Mouse (Mus musculus): Measurements from ENCODE around the gene Cmas. TPM values are rescaled to one million over a fixed set of nuclear protein-coding genes. Genes with fewer than 3 reads are reported as not detected.

The Cmas gene
- polyA plus RNA-seq, 1 experiment from 2014 or later = 68.9 TPM

GRCm38 (mm10) chr6:142802617-142803525 lies 46.4 kb downstream of the Cmas start:
- H3K9me3 ChIP-seq = no peaks in the 10 kb centered on the region
- 61% methylated on average over 11 of the region's 11 CpGs for WGBS
- H3K36me3 ChIP-seq (replicated peaks) = no peaks in the 10 kb centered on the region
- peaks cover 26% of the 10 kb centered on the region for H3K4me1 ChIP-seq
- no peak overlapping the region for H3K4me3 ChIP-seq
- H3K27ac ChIP-seq = no peak overlapping the region
- DNase-seq (ENCODE audit: extremely low spot score, low spot score) = no peak
- 0 out of 2 replicates have a peak, but pooled peaks cover 5% of the 10 kb centered on the region for H3K27me3 ChIP-seq (ENCODE audit: poor library complexity, severe bottlenecking)

- H3K4me3 ChIP-seq = no peak within 1 kb of the TSS
- H3K36me3 ChIP-seq (replicated peaks) = no peaks in the 10 kb centered on the region
- no peaks in the 10 kb centered on the region for H3K9me3 ChIP-seq
- no peak for DNase-seq (ENCODE audit: extremely low spot score, low spot score)
- H3K27me3 ChIP-seq (ENCODE audit: poor library complexity, severe bottlenecking) = 0 out of 2 replicates have a peak, but pooled peaks cover 5% of the 10 kb centered on the region
- peaks cover 16% of the 10 kb centered on the region for H3K4me1 ChIP-seq
- H3K27ac ChIP-seq = no peak within 1 kb of the TSS
These were observed 47.9 kb downstream of the Cmas start, which contains the start of gene Sult6b2 for GRCm38 (mm10) chr6:142804402-142804801. Gene Sult6b2, minus strand, starts transcription at chr6:142804502.

- no peak overlapping the region for H3K27ac ChIP-seq
- no peak for DNase-seq (ENCODE audit: extremely low spot score, low spot score)
- no peak overlapping the region for H3K4me3 ChIP-seq
- H3K27me3 ChIP-seq (ENCODE audit: poor library complexity, severe bottlenecking) = peaks cover 10% of the 10 kb centered on the region; the same call in 1 of the 2 replicates
- H3K9me3 ChIP-seq = no peaks in the 10 kb centered on the region
- peaks cover 14% of the 10 kb centered on the region for H3K4me1 ChIP-seq
- 86% methylated on average over 4 of the region's 4 CpGs for WGBS
- no peaks in the 10 kb centered on the region for H3K36me3 ChIP-seq (replicated peaks)
These were observed 49.8 kb downstream of the Cmas start for GRCm38 (mm10) chr6:142806326-142806725.

- H3K4me1 ChIP-seq = peaks cover 18% of the 10 kb centered on the region
- H3K27me3 ChIP-seq (ENCODE audit: poor library complexity, severe bottlenecking) = peaks cover 25% of the 10 kb centered on the region
- H3K36me3 ChIP-seq (replicated peaks) = no peaks in the 10 kb centered on the region
- no peak overlapping the region for H3K4me3 ChIP-seq
- H3K9me3 ChIP-seq = no peaks in the 10 kb centered on the region
- no peak overlapping the region for H3K27ac ChIP-seq
- WGBS = 56% methylated on average over 6 of the region's 6 CpGs
- no peak for DNase-seq (ENCODE audit: extremely low spot score, low spot score)
These were observed 53.0 kb downstream of the Cmas start for GRCm38 (mm10) chr6:142809373-142810098.

- H3K36me3 ChIP-seq (replicated peaks) = no peaks in the 10 kb centered on the region
- H3K27ac ChIP-seq = no peak overlapping the region
- H3K9me3 ChIP-seq = no peaks in the 10 kb centered on the region
- peaks cover 25% of the 10 kb centered on the region for H3K27me3 ChIP-seq (ENCODE audit: poor library complexity, severe bottlenecking)
- no peak for DNase-seq (ENCODE audit: extremely low spot score, low spot score)
- WGBS = 68% methylated on average over 6 of the region's 6 CpGs
- peaks cover 21% of the 10 kb centered on the region for H3K4me1 ChIP-seq
- no peak overlapping the region for H3K4me3 ChIP-seq
These were observed 53.8 kb downstream of the Cmas start for GRCm38 (mm10) chr6:142810239-142810638.

- no peak for DNase-seq (ENCODE audit: extremely low spot score, low spot score)
- 63% methylated on average over 5 of the region's 5 CpGs for WGBS
- H3K4me1 ChIP-seq = peaks cover 21% of the 10 kb centered on the region
- H3K4me3 ChIP-seq = no peak overlapping the region
- peaks cover 35% of the 10 kb centered on the region for H3K27me3 ChIP-seq (ENCODE audit: poor library complexity, severe bottlenecking)
- H3K9me3 ChIP-seq = no peaks in the 10 kb centered on the region
- no peaks in the 10 kb centered on the region for H3K36me3 ChIP-seq (replicated peaks)
- peak overlapping the region; percentile 4; the same call in 1 of the 2 replicates for H3K27ac ChIP-seq
These were observed 56.5 kb downstream of the Cmas start for GRCm38 (mm10) chr6:142812969-142813368.

GRCm38 (mm10) chr6:142814011-142814410 lies 57.5 kb downstream of the Cmas start:
- 73% methylated on average over 10 of the region's 10 CpGs for WGBS
- H3K4me3 ChIP-seq = peak overlapping the region; percentile 48; the same call in 1 of the 2 replicates
- peak overlapping the region; percentile 78; the same call in 1 of the 2 replicates for H3K27ac ChIP-seq
- H3K27me3 ChIP-seq (ENCODE audit: poor library complexity, severe bottlenecking) = peaks cover 35% of the 10 kb centered on the region
- DNase-seq (ENCODE audit: extremely low spot score, low spot score) = no peak
- no peaks in the 10 kb centered on the region for H3K9me3 ChIP-seq
- peaks cover 21% of the 10 kb centered on the region for H3K4me1 ChIP-seq
- no peaks in the 10 kb centered on the region for H3K36me3 ChIP-seq (replicated peaks)

- Histone ChIP-seq H3K27ac (peak overlapping the region; percentile 78), H3K4me3 (peak overlapping the region; percentile 48), H3K4me1 (peaks cover 21% of the 10 kb centered on the region), H3K9me3 (no peaks in the 10 kb centered on the region), H3K36me3 (replicated peaks) (no peaks in the 10 kb centered on the region), H3K27me3 (ENCODE audit: poor library complexity, severe bottlenecking) (peaks cover 35% of the 10 kb centered on the region)
- DNase-seq (ENCODE audit: extremely low spot score, low spot score) = peak; percentile 85
- WGBS = 9% methylated on average over 15 of the region's 15 CpGs
These were observed 58.0 kb downstream of the Cmas start for GRCm38 (mm10) chr6:142814495-142814921.

- Histone ChIP-seq H3K27ac (no peak overlapping the region), H3K4me3 (no peak overlapping the region), H3K36me3 (replicated peaks) (no peaks in the 10 kb centered on the region), H3K9me3 (no peaks in the 10 kb centered on the region), H3K4me1 (peaks cover 21% of the 10 kb centered on the region), H3K27me3 (ENCODE audit: poor library complexity, severe bottlenecking) (peaks cover 35% of the 10 kb centered on the region)
- WGBS = 89% methylated on average over 3 of the region's 3 CpGs
- DNase-seq (ENCODE audit: extremely low spot score, low spot score) = no peak
These were observed 59.0 kb downstream of the Cmas start for GRCm38 (mm10) chr6:142815513-142815912.

- no peak overlapping the region for H3K27ac ChIP-seq
- H3K4me1 ChIP-seq = peaks cover 15% of the 10 kb centered on the region
- H3K27me3 ChIP-seq (ENCODE audit: poor library complexity, severe bottlenecking) = peaks cover 19% of the 10 kb centered on the region
- WGBS = 95% methylated on average over 10 of the region's 10 CpGs
- no peak for DNase-seq (ENCODE audit: extremely low spot score, low spot score)
- H3K4me3 ChIP-seq = no peak overlapping the region
- no peaks in the 10 kb centered on the region for H3K36me3 ChIP-seq (replicated peaks)
- H3K9me3 ChIP-seq = no peaks in the 10 kb centered on the region
These were observed 61.8 kb downstream of the Cmas start for GRCm38 (mm10) chr6:142818306-142818705.

- no peak overlapping the region for H3K4me3 ChIP-seq
- no peaks in the 10 kb centered on the region for H3K9me3 ChIP-seq
- DNase-seq (ENCODE audit: extremely low spot score, low spot score) = no peak
- H3K4me1 ChIP-seq = no peaks in the 10 kb centered on the region
- no peaks in the 10 kb centered on the region for H3K27me3 ChIP-seq (ENCODE audit: poor library complexity, severe bottlenecking)
- 85% methylated on average over 5 of the region's 5 CpGs for WGBS
- no peak overlapping the region for H3K27ac ChIP-seq
- no peaks in the 10 kb centered on the region for H3K36me3 ChIP-seq (replicated peaks)
These were observed 66.7 kb downstream of the Cmas start for GRCm38 (mm10) chr6:142823008-142823787.
